Mouse (Mus musculus) liver, embryonic 14.5 days (tissue): ENCODE measurements around the gene Cpeb3. TPM values are rescaled to one million over a fixed set of nuclear protein-coding genes. Genes with fewer than 3 reads are reported as not detected.

Experiments used
- ATAC-seq: fragments of 200-750 bp; cut with Nextera tagmentation; 2 replicates; pipeline ENCODE4 v1.8.0; 2017; ENCODE audit warnings: moderate number of reproducible peaks, mild to moderate bottlenecking, moderate library complexity; ENCODE audit not compliant: insufficient read depth
- DNase-seq, 3 experiments: peaks; one replicate each; pipeline ENCODE4 v3.0.0-alpha.2; 2012 to 2013; ENCODE audit warnings: low read depth in 3 of 3, low spot score in 3 of 3
- H3K27ac ChIP-seq: fragments of 300-500 bp; sonication (generic); 2 replicates; pipeline ENCODE4 v1.5.1; 2014; ENCODE audit warnings: moderate library complexity, mild to moderate bottlenecking, control low read depth, inconsistent platforms
- H3K27me3 ChIP-seq: fragments of 300-500 bp; sonication (generic); 2 replicates; pipeline ENCODE4 v1.6.1; 2014; ENCODE audit warnings: mild to moderate bottlenecking, low read length, moderate library complexity; ENCODE audit not compliant: control insufficient read depth, insufficient read depth
- H3K36me3 ChIP-seq: fragments of 300-500 bp; sonication (generic); replicated peaks from 2 replicates; pipeline ENCODE4 v1.6.1; 2014; ENCODE audit warnings: low read depth; ENCODE audit not compliant: control insufficient read depth, insufficient read depth
- H3K4me1 ChIP-seq, 2 experiments: fragments of 200-500 bp in 1 of 2; fragments of 300-500 bp in 1 of 2; sonication (generic) in 1 of 2; replicated peaks; 2 replicates each; pipeline ENCODE4 v1.6.1; 2012 to 2014; ENCODE audit warnings: antibody characterized with exemption in 1 of 2, inconsistent platforms in 1 of 2, low read length in 1 of 2; ENCODE audit not compliant: control insufficient read depth in 2 of 2, insufficient read depth in 2 of 2
- H3K4me2 ChIP-seq: fragments of 300-500 bp; sonication (generic); 2 replicates; pipeline ENCODE4 v1.6.1; 2014; ENCODE audit warnings: low read depth, mild to moderate bottlenecking, control low read depth, moderate library complexity
- H3K4me3 ChIP-seq, 2 experiments: fragments of 200-500 bp in 1 of 2; fragments of 300-500 bp in 1 of 2; sonication (generic) in 1 of 2; 2 replicates each; pipeline ENCODE4 v1.5.1; 2012 to 2014; ENCODE audit warnings: low read depth in 2 of 2, low read length in 2 of 2, mild to moderate bottlenecking in 2 of 2, control low read depth in 1 of 2, inconsistent platforms in 1 of 2, moderate library complexity in 1 of 2; ENCODE audit not compliant: insufficient read depth in 1 of 2
- H3K9ac ChIP-seq: fragments of 300-500 bp; sonication (generic); replicated peaks from 2 replicates; pipeline ENCODE4 v1.6.1; 2014; ENCODE audit warnings: mild to moderate bottlenecking, control low read depth, moderate library complexity
- H3K9me3 ChIP-seq: fragments of 300-500 bp; sonication (generic); 2 replicates; pipeline ENCODE4 v1.6.1; 2016; ENCODE audit warnings: low read length, mixed read lengths; ENCODE audit not compliant: control insufficient read depth
- CTCF ChIP-seq: IDR thresholded peaks from 2 replicates; pipeline ENCODE4 v1.5.1; 2016; ENCODE audit warnings: antibody characterized with exemption, low read depth, control low read depth
- EP300 ChIP-seq: IDR thresholded peaks from 2 replicates; pipeline ENCODE4 v1.6.1; 2016; ENCODE audit warnings: antibody characterized with exemption, low read depth
- WGBS: fragments of 180-500 bp; shearing (Covaris S2); extraction: QIAGEN DNeasy Blood & Tissue Kit; methylation state at CpG from one replicate; pipeline ENCODE4 v1.1.7; 2014; ENCODE audit not compliant: insufficient replicate concordance; 5-methylcytosine and 5-hydroxymethylcytosine counted together
- polyA plus RNA-seq, 2 experiments: library from polyadenylated mRNA; depleted of rRNA in 1 of 2; stranded (reverse) in 1 of 2; unstranded in 1 of 2; fragments of >200 nt; fragmentation: Nextera tagmentation in 1 of 2; extraction: Ambion mirVana in 1 of 2; gene quantifications; 2 replicates each; pipeline versions ENCODE4 v1.2.1 to v1.2.3; 2012 to 2014

Gene Cpeb3
- polyA plus RNA-seq, 2 experiments: 1.9 to 2.4 TPM

DNA sequence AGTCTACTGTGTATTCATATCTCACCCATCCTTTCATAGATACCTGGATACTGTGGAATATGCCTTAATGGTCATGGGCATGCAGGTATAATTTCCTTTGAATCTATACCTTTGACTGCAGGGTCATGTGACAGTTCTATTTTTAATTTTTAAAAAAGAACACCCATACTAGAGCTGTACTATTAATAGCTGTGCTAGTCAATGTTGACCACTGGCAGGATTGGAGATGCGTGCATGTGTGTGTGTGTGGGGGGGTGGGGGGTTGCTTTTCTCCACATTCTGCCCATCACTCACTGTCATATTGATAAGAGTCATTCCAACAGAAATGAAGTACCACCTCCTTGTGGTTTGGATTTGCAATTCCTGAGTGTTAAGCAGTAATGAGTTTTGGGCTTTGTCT, 92.6 kb downstream of the Cpeb3 start:
- H3K9ac ChIP-seq: no peak overlapping the region
- peaks cover 0 to 1% of the 10 kb centered on the region in 2 experiments; a peak in 1 of 4 replicates for H3K4me1 ChIP-seq
- ATAC-seq (no peak), DNase-seq (no peak)
- no peak overlapping the region for H3K4me2 ChIP-seq
- WGBS: 72% methylated on average over 1 of the region's 1 CpGs
- no peak overlapping the region for H3K4me3 ChIP-seq
- no peaks in the 10 kb centered on the region for H3K27me3 ChIP-seq
- no peak for TF ChIP-seq CTCF
- no peak for TF ChIP-seq EP300
- no peak overlapping the region for H3K27ac ChIP-seq
- H3K36me3 ChIP-seq: no peaks in the 10 kb centered on the region
- H3K9me3 ChIP-seq: no peaks in the 10 kb centered on the region

DNA sequence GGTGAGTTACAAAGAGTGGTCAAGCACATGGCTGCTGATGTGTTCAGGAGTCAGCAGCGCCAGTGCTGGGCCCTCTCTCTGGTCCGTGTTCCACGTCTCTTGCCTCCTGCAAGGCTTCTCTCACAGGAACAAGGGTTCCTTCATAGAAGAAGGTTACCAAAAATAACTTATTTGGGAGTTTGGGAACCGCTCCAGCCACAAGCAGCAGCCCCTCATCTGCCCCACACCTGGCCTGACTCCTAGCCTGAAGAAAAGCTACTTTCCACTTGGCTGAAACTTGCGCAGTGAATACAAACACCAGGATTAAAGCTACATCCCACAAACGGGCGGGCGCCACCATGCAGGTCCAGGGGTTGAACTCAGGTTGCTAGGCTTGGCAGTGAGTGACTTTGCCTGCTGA, 93.0 kb downstream of the Cpeb3 start:
- no peaks in the 10 kb centered on the region for H3K36me3 ChIP-seq
- no peaks in the 10 kb centered on the region for H3K9me3 ChIP-seq
- H3K9ac ChIP-seq: no peak overlapping the region
- no peak for ATAC-seq
- H3K27ac ChIP-seq: no peak overlapping the region
- TF ChIP-seq EP300 (no peak), CTCF (no peak)
- no peak overlapping the region for H3K4me3 ChIP-seq
- H3K27me3 ChIP-seq: no peaks in the 10 kb centered on the region
- H3K4me1 ChIP-seq: peaks cover 0 to 1% of the 10 kb centered on the region in 2 experiments; a peak in 1 of 4 replicates
- WGBS: 75% methylated on average over 8 of the region's 8 CpGs
- H3K4me2 ChIP-seq: no peak overlapping the region
- DNase-seq: no peak

DNA sequence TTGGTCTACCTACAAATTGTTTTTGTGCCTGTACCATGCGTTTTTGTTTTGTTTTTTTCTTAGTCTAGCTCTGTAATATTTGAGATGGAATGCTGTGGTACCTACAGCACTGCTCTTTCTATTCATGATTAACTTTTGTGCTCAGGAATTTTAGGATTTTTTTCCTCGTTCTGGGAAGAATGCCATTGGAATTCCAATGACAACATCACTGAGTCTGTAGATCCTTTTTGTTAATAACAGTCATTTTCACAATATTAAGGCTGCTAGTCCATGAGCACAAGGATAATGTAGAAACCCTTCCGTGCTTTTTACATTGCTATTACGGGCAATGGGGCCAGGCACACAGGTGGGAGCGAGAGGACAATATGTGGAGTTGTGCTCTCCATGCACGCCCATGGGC, 96.6 kb downstream of the Cpeb3 start:
- TF ChIP-seq CTCF: no peak
- TF ChIP-seq EP300: no peak
- no peak for ATAC-seq
- WGBS: 76% methylated on average over 6 of the region's 6 CpGs
- peaks cover 0 to 7% of the 10 kb centered on the region in 2 experiments; a peak in 2 of 4 replicates for H3K4me1 ChIP-seq
- no peak overlapping the region for H3K9ac ChIP-seq
- no peak for DNase-seq
- H3K4me3 ChIP-seq: no peak overlapping the region
- no peak overlapping the region for H3K4me2 ChIP-seq
- H3K36me3 ChIP-seq: no peaks in the 10 kb centered on the region
- H3K27me3 ChIP-seq: no peaks in the 10 kb centered on the region
- H3K9me3 ChIP-seq: no peaks in the 10 kb centered on the region
- no peak overlapping the region for H3K27ac ChIP-seq

DNA sequence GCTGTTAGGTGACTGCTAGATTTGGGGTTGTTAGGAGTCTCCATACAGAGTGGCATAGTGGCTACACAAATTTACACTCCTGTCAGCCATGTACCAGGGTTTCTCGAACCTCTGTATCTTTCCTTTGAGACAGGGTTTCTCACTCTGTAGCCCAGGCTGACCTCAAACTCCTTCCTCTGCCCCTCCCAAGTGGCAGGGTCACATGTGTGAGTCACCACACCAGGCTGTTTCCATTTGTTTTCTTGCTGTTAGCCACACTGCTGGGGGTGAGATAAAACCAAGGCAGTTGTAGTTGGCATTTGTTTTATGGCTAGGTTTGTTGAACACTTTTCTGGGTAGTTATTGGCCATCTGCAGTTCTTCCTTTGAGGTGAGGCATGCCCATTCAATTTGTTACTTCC, 97.9 kb downstream of the Cpeb3 start:
- Histone ChIP-seq H3K9me3 (no peaks in the 10 kb centered on the region), H3K4me3 (no peak overlapping the region), H3K36me3 (no peaks in the 10 kb centered on the region), H3K27me3 (no peaks in the 10 kb centered on the region), H3K4me2 (no peak overlapping the region), H3K27ac (no peak overlapping the region), H3K9ac (no peak overlapping the region), H3K4me1 (peaks cover 0 to 7% of the 10 kb centered on the region in 2 experiments; a peak in 2 of 4 replicates)
- WGBS: 13% methylated on average over 1 of the region's 1 CpGs
- ATAC-seq (no peak), DNase-seq (no peak)
- TF ChIP-seq EP300 (no peak), CTCF (no peak)

DNA sequence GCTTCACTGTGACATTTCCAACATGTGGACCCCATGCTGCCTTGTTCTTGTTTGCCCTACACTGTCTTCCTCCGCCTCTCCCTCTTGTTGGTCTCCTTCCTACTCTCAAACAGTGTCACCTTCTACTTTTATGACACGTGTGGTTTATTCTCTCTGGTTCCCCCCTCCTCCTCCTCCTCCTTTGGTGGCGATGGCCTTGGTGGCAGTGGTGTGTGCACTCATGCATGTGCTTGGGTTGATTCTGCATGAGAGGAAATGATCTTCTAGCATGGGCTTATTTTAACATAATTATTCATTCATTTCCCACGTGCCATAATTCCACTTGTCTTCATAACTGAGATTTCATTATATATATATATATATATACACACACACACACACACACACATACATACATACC, 98.5 kb downstream of the Cpeb3 start:
- Histone ChIP-seq H3K36me3 (no peaks in the 10 kb centered on the region), H3K27me3 (no peaks in the 10 kb centered on the region), H3K4me3 (no peak overlapping the region), H3K9me3 (no peaks in the 10 kb centered on the region), H3K27ac (no peak overlapping the region), H3K4me2 (no peak overlapping the region), H3K9ac (no peak overlapping the region), H3K4me1 (peaks cover 0 to 7% of the 10 kb centered on the region in 2 experiments; a peak in 2 of 4 replicates)
- DNase-seq: no peak
- ATAC-seq: no peak
- no peak for TF ChIP-seq CTCF
- TF ChIP-seq EP300: no peak
- WGBS: 80% methylated on average over 4 of the region's 4 CpGs
